Mouse (Mus musculus): ENCODE data around the gene Pdcd1lg2. TPM values are rescaled to one million over a fixed set of nuclear protein-coding genes. Genes with fewer than 3 reads are reported as not detected.

Gene Pdcd1lg2
- polyA plus RNA-seq, 1 experiment from 2014 or later = not detected

- Histone ChIP-seq H3K27ac (ENCODE audit: low read length) (no peak overlapping the region), H3K4me2 (ENCODE audit: low read depth, low read length) (no peak overlapping the region), H3K9me3 (ENCODE audit: control insufficient read depth, low read length) (no peaks in the 10 kb centered on the region; the same call in 1 of the 2 replicates), H3K27me3 (ENCODE audit: control insufficient read depth, insufficient read depth, low read depth, low read length) (no peaks in the 10 kb centered on the region), H3K9ac (ENCODE audit: low read length) (no peak overlapping the region), H3K4me3 (ENCODE audit: low read length) (no peak overlapping the region), H3K36me3 (ENCODE audit: control insufficient read depth, insufficient read depth, low read length) (no peaks in the 10 kb centered on the region), H3K4me1 (replicated peaks; ENCODE audit: control insufficient read depth, insufficient read depth, low read length) (no peaks in the 10 kb centered on the region)
- no peak for ATAC-seq (ENCODE audit: low read depth)
- 73% methylated on average over 7 of the region's 7 CpGs for WGBS
These were observed 94.9 kb downstream of the Pdcd1lg2 start for GRCm38 (mm10) chr19:29505617-29506016.

- no peaks in the 10 kb centered on the region for H3K36me3 ChIP-seq (ENCODE audit: control insufficient read depth, insufficient read depth, low read length)
- ATAC-seq (ENCODE audit: low read depth) = no peak
- no peak overlapping the region for H3K4me3 ChIP-seq (ENCODE audit: low read length)
- H3K27me3 ChIP-seq (ENCODE audit: control insufficient read depth, insufficient read depth, low read depth, low read length) = no peaks in the 10 kb centered on the region
- no peak overlapping the region for H3K27ac ChIP-seq (ENCODE audit: low read length)
- 68% methylated on average over 7 of the region's 7 CpGs for WGBS
- H3K4me1 ChIP-seq (replicated peaks; ENCODE audit: control insufficient read depth, insufficient read depth, low read length) = no peaks in the 10 kb centered on the region
- no peaks in the 10 kb centered on the region; the same call in 1 of the 2 replicates for H3K9me3 ChIP-seq (ENCODE audit: control insufficient read depth, low read length)
- no peak overlapping the region for H3K4me2 ChIP-seq (ENCODE audit: low read depth, low read length)
- H3K9ac ChIP-seq (ENCODE audit: low read length) = no peak overlapping the region
These were observed 97.5 kb downstream of the Pdcd1lg2 start for GRCm38 (mm10) chr19:29508208-29508607.

GRCm38 (mm10) chr19:29509857-29510256, 99.1 kb downstream of the Pdcd1lg2 start:
- Histone ChIP-seq H3K4me1 (replicated peaks; ENCODE audit: control insufficient read depth, insufficient read depth, low read length) (no peaks in the 10 kb centered on the region), H3K4me3 (ENCODE audit: low read length) (no peak overlapping the region), H3K9me3 (ENCODE audit: control insufficient read depth, low read length) (no peaks in the 10 kb centered on the region; the same call in 1 of the 2 replicates), H3K9ac (ENCODE audit: low read length) (no peak overlapping the region), H3K4me2 (ENCODE audit: low read depth, low read length) (no peak overlapping the region), H3K27me3 (ENCODE audit: control insufficient read depth, insufficient read depth, low read depth, low read length) (no peaks in the 10 kb centered on the region), H3K36me3 (ENCODE audit: control insufficient read depth, insufficient read depth, low read length) (no peaks in the 10 kb centered on the region), H3K27ac (ENCODE audit: low read length) (no peak overlapping the region)
- ATAC-seq (ENCODE audit: low read depth) = no peak
- 84% methylated on average over 7 of the region's 7 CpGs for WGBS

GRCm38 (mm10) chr19:29511826-29512225, 101.1 kb downstream of the Pdcd1lg2 start:
- no peaks in the 10 kb centered on the region for H3K27me3 ChIP-seq (ENCODE audit: control insufficient read depth, insufficient read depth, low read depth, low read length)
- no peaks in the 10 kb centered on the region for H3K4me1 ChIP-seq (replicated peaks; ENCODE audit: control insufficient read depth, insufficient read depth, low read length)
- ATAC-seq (ENCODE audit: low read depth) = no peak
- H3K36me3 ChIP-seq (ENCODE audit: control insufficient read depth, insufficient read depth, low read length) = no peaks in the 10 kb centered on the region; the same call in 1 of the 2 replicates
- no peak overlapping the region for H3K27ac ChIP-seq (ENCODE audit: low read length)
- WGBS = 79% methylated on average over 2 of the region's 2 CpGs
- no peak overlapping the region for H3K4me2 ChIP-seq (ENCODE audit: low read depth, low read length)
- no peak overlapping the region for H3K4me3 ChIP-seq (ENCODE audit: low read length)
- H3K9ac ChIP-seq (ENCODE audit: low read length) = no peak overlapping the region
- H3K9me3 ChIP-seq (ENCODE audit: control insufficient read depth, low read length) = no peaks in the 10 kb centered on the region; the same call in 1 of the 2 replicates

- Histone ChIP-seq H3K27ac (ENCODE audit: low read length) (no peak overlapping the region), H3K4me2 (ENCODE audit: low read depth, low read length) (no peak overlapping the region), H3K4me3 (ENCODE audit: low read length) (no peak overlapping the region), H3K9ac (ENCODE audit: low read length) (no peak overlapping the region), H3K4me1 (replicated peaks; ENCODE audit: control insufficient read depth, insufficient read depth, low read length) (no peaks in the 10 kb centered on the region), H3K27me3 (ENCODE audit: control insufficient read depth, insufficient read depth, low read depth, low read length) (no peaks in the 10 kb centered on the region), H3K36me3 (ENCODE audit: control insufficient read depth, insufficient read depth, low read length) (no peaks in the 10 kb centered on the region; the same call in 1 of the 2 replicates), H3K9me3 (ENCODE audit: control insufficient read depth, low read length) (no peaks in the 10 kb centered on the region; the same call in 1 of the 2 replicates)
- 44% methylated on average over 2 of the region's 2 CpGs for WGBS
- no peak for ATAC-seq (ENCODE audit: low read depth)
These were observed 102.5 kb downstream of the Pdcd1lg2 start for GRCm38 (mm10) chr19:29513111-29513766.

GRCm38 (mm10) chr19:29514130-29514529, 103.4 kb downstream of the Pdcd1lg2 start:
- 91% methylated on average over 3 of the region's 3 CpGs for WGBS
- Histone ChIP-seq H3K27me3 (ENCODE audit: control insufficient read depth, insufficient read depth, low read depth, low read length) (no peaks in the 10 kb centered on the region), H3K4me1 (replicated peaks; ENCODE audit: control insufficient read depth, insufficient read depth, low read length) (no peaks in the 10 kb centered on the region), H3K4me2 (ENCODE audit: low read depth, low read length) (no peak overlapping the region), H3K27ac (ENCODE audit: low read length) (no peak overlapping the region), H3K9me3 (ENCODE audit: control insufficient read depth, low read length) (no peaks in the 10 kb centered on the region; the same call in 1 of the 2 replicates), H3K9ac (ENCODE audit: low read length) (no peak overlapping the region), H3K36me3 (ENCODE audit: control insufficient read depth, insufficient read depth, low read length) (no peaks in the 10 kb centered on the region; the same call in 1 of the 2 replicates), H3K4me3 (ENCODE audit: low read length) (no peak overlapping the region)
- no peak for ATAC-seq (ENCODE audit: low read depth)

- Histone ChIP-seq H3K9me3 (ENCODE audit: control insufficient read depth, low read length) (no peaks in the 10 kb centered on the region; the same call in 1 of the 2 replicates), H3K27me3 (ENCODE audit: control insufficient read depth, insufficient read depth, low read depth, low read length) (no peaks in the 10 kb centered on the region), H3K4me2 (ENCODE audit: low read depth, low read length) (no peak overlapping the region), H3K27ac (ENCODE audit: low read length) (no peak overlapping the region), H3K36me3 (ENCODE audit: control insufficient read depth, insufficient read depth, low read length) (no peaks in the 10 kb centered on the region; the same call in 1 of the 2 replicates), H3K4me1 (replicated peaks; ENCODE audit: control insufficient read depth, insufficient read depth, low read length) (no peaks in the 10 kb centered on the region), H3K4me3 (ENCODE audit: low read length) (no peak overlapping the region), H3K9ac (ENCODE audit: low read length) (no peak overlapping the region)
- no peak for ATAC-seq (ENCODE audit: low read depth)
- WGBS = 93% methylated on average over 3 of the region's 3 CpGs
These were observed 104.7 kb downstream of the Pdcd1lg2 start for GRCm38 (mm10) chr19:29515386-29515785.

GRCm38 (mm10) chr19:29515991-29516390, 105.3 kb downstream of the Pdcd1lg2 start:
- 73% methylated on average over 10 of the region's 10 CpGs for WGBS

GRCm38 (mm10) chr19:29518409-29518808, 107.7 kb downstream of the Pdcd1lg2 start:
- H3K27me3 ChIP-seq (ENCODE audit: control insufficient read depth, insufficient read depth, low read depth, low read length) = no peaks in the 10 kb centered on the region
- H3K4me1 ChIP-seq (replicated peaks; ENCODE audit: control insufficient read depth, insufficient read depth, low read length) = peaks cover 9% of the 10 kb centered on the region
- no peak overlapping the region for H3K9ac ChIP-seq (ENCODE audit: low read length)
- H3K9me3 ChIP-seq (ENCODE audit: control insufficient read depth, low read length) = no peaks in the 10 kb centered on the region; the same call in 1 of the 2 replicates
- H3K4me3 ChIP-seq (ENCODE audit: low read length) = no peak overlapping the region
- H3K36me3 ChIP-seq (ENCODE audit: control insufficient read depth, insufficient read depth, low read length) = no peaks in the 10 kb centered on the region; the same call in 1 of the 2 replicates
- ATAC-seq (ENCODE audit: low read depth) = no peak
- 83% methylated on average over 7 of the region's 7 CpGs for WGBS
- H3K27ac ChIP-seq (ENCODE audit: low read length) = no peak overlapping the region
- H3K4me2 ChIP-seq (ENCODE audit: low read depth, low read length) = no peak overlapping the region

More at GRCm38 (mm10) chr19:29515991-29516390, 105.3 kb downstream of the Pdcd1lg2 start:
- H3K4me3 ChIP-seq (ENCODE audit: low read length) = no peak overlapping the region
- ATAC-seq (ENCODE audit: low read depth) = no peak
- H3K9ac ChIP-seq (ENCODE audit: low read length) = no peak overlapping the region
- H3K27me3 ChIP-seq (ENCODE audit: control insufficient read depth, insufficient read depth, low read depth, low read length) = no peaks in the 10 kb centered on the region
- no peaks in the 10 kb centered on the region; the same call in 1 of the 2 replicates for H3K9me3 ChIP-seq (ENCODE audit: control insufficient read depth, low read length)
- H3K27ac ChIP-seq (ENCODE audit: low read length) = no peak overlapping the region
- peaks cover 5% of the 10 kb centered on the region for H3K4me1 ChIP-seq (replicated peaks; ENCODE audit: control insufficient read depth, insufficient read depth, low read length)
- no peak overlapping the region for H3K4me2 ChIP-seq (ENCODE audit: low read depth, low read length)
- no peaks in the 10 kb centered on the region; the same call in 1 of the 2 replicates for H3K36me3 ChIP-seq (ENCODE audit: control insufficient read depth, insufficient read depth, low read length)

All from lung, embryonic 16.5 days (tissue).